Mouse (Mus musculus) lung, postnatal 10 days (tissue): ENCODE data around the gene Pnpla6.
A peak's percentile ranks its signal among the peaks of the same experiment; 100 is the strongest.

Experiments
- DNase-seq: peaks from one replicate; pipeline ENCODE4 v3.0.0; 2021

The Pnpla6 gene

DNA sequence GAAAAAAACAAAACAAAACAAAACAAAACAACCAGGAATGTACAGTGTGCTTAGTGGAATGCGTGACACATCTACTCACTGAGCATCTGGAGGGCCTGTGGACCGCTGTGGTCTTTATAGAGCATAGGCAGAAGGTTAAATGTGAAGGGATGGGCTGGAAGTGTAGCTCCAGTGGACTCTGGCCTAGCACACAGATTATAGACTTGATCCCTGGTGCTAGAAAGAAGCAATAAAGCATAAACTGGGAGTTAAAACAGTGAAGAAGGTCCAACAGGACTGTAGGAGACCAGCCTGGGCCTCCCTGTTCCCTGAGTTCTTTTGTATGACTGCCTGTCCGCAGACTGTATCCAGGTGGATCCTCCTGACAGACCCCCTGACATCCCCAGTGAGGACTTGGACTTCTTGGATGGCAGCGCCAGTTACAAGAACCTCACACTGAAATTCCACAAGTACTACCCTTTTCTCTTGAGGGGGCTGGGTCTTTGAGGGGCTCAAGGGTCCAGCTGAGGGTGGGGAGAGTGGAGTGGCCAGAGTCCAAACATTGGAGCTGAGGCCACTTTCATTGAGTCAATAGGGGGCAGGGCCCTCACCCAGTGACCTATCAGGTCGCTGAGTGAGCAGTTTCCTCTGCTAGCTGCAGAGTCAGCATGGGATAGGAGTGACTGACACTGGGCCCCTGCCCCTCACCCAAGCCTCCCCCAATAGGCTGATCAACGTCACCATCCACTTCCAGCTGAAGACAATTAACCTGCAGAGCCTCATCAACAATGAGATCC is 7.0 kb upstream of the Pnpla6 start:
- no peak for DNase-seq

DNA sequence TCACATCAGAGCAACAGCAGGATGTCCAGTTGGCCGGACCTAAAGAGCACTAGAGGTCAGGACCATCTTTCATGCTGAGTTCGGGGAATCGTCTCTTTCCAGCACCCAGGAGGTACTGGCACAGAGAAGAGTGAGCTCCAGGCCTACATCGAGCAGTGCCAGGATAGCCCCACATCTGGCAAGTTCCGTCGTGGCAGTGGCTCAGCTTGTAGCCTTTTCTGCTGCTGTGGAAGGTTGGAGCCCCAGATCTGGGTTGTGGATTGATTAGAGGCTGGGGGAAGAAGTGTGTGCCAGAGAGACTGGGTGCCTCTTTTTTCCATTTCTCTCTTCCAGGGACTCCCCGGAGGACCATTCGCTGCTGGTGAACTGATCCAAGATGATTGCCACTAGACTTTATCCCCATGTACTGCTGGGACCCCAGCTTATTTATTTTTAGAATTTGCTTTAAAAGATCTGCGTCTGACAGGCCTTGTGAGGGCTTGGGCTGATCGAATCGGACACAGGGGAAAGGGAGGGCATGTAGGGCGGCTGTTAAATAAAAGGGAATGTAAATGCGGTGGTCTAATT is 420 bp upstream of the Pnpla6 start:
- DNase-seq, result no peak

DNA sequence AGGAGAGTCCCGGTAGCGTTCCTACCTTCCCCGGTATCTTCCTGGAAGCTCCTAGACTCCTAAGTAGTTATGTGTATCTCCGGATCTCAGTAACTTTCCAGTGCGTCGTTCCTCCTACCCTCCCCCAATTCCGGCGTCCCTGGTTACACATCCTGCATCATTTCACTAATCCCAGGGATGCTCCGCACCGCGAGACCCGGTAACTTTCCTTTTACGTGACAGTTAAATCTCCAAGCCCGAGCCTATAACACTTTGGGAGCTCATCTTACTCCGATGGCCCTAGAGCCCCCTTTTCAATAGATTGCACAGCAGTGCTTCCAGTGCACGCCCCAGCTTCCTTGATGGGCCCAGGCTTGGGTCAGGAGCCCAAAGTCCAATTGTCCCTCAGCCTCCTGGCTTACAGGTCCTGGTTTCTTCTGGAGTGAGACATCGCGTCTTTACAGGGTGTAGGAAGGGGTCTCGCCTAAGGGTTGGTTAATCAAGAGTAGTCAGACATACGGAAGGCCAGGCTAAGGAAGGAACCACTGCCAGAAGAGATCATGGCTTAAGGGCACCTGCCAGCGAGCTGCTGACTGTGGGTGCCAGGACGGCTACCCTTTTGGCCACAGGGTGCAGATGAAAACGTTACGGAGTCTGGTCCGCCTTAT is 710 bp downstream of the Pnpla6 start:
- DNase-seq, result peak; percentile 73

DNA sequence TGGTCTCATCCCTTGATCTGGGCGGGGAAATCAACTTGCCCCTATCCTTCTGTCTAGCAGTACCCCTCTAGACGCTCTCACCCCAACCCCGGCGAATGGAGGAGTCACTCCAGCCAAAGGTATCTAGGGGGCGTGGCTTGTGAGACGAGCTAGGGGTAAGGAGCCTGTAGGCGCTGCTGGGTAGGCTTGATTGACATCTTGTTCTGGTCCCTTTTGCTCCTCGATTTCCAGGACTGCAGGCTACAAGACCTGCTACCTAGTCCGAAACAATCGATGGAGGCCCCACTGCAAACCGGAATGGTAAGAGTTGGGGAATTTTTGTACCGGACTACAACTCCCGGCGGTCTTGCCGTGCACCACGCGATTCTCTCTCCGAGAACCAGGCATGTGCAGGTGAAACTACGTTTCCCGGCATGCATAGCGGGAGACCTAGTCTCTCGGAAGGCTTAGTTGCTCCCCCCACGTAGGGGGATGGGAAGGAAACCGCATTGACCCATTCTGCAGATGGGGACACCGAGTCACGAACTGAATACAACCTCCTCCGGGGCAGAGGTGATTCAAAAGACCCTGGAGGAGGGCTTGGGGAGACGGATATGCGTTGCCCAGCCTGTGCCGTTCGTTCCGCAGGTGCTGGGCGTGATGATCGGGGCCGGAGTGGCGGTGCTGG is 1.4 kb downstream of the Pnpla6 start:
- DNase-seq, result peak; percentile 96

DNA sequence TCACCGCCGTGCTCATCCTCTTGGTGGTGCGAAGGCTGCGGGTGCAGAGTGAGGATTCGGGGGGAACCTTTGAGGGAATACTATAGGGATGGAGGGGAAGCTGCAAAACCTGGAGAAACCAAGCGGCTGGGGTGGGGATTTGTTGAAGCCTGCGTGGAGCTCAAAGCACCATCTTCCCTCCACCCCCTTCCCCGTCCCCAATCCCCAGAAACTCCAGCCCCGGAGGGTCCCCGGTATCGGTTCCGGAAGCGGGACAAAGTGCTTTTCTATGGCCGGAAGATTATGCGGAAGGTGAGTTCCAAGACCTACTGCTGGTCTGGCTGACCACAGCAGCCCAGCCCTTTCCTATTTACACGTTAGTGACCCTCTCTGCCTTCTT is 1.9 kb downstream of the Pnpla6 start:
- peak; percentile 58 for DNase-seq

DNA sequence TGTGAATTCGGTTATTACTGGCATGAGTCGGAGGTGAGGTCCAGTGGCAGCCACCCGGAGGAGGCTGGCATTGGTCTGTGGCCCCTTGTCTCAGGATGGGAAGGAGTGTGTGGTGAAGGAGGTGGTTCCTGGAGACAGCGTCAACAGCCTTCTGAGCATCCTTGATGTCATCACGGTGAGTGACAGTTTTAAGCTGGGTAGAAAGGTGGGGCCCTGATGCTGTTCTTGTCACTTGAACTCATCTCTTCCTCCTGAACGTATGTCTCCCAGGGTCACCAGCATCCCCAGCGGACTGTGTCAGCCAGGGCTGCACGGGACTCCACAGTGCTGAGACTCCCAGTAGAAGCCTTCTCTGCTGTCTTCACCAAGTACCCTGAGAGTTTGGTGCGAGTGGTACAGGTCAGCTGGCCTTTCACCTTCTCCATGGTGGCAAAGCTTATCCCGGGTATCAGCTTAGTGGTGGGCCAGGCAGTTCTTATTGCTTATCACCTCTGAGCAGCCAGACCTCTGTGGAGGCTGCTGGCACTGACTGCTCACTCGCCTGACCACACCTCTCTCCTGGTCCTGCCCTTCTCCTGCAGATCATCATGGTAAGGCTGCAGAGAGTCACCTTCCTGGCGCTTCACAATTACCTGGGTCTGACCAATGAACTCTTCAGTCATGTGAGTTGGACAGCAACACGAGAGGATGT is 7.0 kb downstream of the Pnpla6 start:
- no peak for DNase-seq

DNA sequence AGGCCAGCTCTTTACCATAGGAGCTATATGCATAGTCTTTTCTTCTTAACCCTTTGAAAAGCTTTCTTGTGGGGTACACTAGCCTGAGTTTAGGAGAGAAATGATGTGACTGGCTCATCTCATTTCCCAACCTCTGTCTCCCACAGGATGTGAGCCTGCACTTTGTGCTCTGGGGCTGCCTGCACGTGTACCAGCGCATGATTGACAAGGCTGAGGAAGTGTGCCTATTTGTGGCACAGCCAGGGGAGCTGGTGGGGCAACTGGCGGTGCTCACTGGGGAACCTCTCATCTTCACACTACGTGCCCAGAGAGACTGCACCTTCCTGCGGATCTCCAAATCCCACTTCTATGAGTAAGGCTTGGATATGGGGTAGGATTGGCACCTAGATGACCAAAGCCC is 15.6 kb downstream of the Pnpla6 start:
- no peak for DNase-seq

DNA sequence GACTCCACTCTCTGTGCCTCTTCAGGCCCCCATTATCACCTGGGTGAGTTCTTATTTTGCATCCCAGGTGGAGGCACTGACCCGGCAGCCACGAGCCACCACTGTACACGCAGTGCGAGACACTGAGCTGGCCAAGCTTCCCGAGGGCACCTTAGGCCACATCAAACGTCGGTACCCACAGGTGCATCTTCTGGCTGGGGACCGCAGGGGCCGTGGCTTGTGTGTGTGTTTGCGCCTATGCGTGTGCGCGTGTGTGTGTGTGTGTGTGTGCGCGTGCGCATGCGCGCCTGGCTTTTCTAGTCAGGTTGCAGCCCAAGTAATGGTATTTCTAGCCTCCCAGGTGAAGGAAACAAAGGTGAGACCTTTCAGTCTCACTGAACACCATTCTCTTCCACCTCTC is 16.8 kb downstream of the Pnpla6 start:
- DNase-seq, result no peak

DNA sequence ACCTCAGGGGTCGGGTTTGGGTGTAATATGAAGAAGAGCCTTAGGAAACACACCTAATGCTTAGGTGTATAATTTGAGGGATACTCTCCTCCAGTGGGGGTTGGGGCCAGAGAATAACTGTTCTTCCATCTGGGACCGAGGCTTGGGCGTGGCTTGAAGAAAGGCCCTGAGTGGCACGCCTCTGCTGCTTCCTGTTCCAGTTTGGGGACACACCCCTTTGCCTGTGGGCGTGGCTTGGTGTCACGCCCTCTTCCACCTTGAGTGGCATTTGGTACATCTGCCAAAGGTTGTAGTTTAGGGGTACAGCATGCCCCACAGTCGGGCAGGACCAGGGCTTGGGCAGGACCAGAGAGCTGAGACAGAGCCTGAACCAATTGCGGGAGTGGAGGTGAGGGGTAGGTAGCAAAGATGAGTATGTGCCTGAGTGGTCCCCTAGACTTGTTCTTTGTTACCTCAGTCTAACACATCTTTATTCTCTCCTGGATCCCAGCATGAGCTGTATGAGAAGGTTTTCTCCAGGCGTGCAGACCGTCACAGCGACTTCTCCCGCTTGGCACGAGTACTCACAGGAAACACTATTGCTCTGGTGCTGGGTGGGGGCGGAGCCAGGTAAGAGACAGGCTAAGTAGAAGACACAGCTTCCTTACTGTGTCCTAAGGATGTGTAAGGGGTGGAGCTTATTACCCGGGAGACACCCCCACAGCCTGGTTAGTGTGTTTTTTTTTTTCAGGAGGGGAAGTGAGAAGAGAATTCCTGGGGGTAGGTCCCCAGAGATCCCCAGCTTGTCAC is 21.1 kb downstream of the Pnpla6 start:
- DNase-seq, result peak; percentile 41

DNA sequence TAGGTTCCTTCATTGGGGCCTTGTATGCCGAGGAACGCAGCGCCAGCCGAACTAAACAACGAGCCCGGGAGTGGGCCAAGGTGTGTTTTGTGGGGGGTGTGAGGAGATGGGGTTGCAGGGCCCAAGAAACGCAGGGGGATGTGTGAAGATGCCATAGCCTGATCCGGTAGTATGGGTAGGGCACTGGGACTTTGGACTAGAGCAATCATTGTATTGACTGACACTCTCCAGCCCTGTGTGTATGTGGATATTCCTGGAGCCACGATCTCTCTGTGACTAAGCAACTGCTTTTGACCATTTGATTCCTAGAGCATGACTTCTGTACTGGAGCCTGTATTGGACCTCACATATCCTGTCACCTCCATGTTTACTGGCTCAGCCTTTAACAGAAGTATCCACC is 21.8 kb downstream of the Pnpla6 start:
- DNase-seq, result no peak

DNA sequence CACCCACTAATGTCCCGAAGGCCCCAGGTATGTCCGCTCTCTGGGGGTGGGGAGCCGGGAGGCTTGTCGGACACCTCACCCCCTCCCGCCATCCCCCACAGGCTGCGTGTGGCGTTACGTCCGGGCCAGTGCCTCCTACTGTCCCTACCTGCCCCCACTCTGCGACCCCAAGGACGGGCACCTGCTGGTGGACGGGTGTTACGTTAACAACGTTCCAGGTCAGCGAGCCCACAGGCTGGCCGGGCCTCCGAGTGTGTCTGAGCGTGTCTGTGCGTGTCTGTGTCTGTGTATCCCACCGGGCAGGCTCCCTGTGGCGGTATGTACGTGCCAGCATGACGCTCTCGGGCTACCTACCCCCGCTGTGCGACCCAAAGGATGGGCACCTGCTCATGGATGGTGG is 22.5 kb downstream of the Pnpla6 start:
- DNase-seq, result no peak

DNA sequence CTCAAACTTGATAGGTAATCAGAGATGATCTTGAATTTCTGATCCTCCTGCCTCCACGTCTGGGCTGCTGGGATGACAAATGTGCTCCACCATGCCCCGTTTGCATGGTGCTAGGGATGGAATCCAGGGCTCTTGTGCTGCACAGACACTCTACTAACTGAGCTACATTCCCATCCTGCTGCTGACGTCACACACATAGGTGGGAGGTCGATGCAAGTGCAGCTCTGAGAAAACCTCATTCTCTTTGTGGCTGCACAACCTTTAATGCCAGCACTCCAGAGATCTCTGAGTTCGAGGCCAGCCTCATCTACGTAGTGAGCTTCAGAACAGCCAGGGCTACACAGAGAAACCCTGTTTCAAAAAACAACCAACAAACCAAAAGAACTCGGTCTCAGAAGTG is 24.0 kb downstream of the Pnpla6 start:
- DNase-seq, result no peak

DNA sequence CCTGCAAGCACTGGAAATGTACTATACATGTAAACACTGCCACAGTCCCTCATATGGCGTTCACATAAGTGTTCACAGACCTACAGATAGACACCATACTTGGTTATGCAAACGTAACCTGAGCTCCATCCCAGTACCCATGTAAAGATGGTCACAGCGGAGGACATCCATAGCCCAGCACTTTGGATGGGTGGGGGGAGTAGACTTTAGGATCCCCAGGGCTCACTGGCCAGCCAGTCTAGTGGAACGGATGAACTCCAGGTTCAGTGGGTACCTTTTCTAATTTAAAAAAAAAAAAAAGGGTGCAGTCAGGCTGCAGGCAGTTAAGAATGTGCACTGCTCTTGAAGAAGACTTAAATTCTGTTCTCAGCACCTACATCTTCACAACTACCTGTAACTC is 24.9 kb downstream of the Pnpla6 start:
- no peak for DNase-seq

DNA sequence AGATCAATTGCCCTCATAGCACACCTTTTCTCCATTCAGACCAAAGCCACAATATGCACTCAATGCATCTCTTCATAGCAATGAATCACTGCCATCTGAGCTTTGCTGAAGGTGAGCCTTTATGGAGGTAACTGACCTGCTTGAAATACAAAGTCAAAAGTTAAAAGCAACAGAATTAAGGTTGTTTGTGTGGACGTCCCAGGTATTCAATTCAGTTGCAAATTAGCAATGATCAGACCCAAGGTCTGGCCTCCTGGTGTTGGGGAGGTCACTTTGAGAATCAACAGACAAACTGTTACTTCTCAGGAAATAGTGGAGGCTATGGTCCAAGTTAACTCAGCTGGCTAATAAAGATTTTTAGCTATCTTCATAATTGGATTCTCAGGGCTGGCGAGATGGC is 31.3 kb downstream of the Pnpla6 start:
- DNase-seq, result no peak

DNA sequence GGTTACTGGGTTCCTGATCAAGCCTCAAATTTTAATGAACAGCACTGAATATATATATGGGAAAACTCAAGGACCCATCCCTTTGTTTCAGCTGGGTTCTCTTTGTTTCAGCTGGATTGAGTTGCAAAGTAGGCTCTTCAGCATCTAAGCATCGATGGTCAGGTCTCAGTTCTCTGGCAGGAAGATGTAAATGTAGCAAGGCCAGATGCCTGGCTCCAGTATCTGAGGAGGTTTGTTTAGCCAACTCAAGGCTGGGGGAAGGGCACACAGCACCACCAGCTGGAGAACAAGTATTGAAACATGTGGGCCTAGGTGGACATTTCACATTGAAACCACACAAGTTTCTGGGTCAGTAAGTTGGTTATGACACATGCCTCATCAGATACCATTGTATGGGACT is 37.1 kb downstream of the Pnpla6 start:
- DNase-seq, result no peak

DNA sequence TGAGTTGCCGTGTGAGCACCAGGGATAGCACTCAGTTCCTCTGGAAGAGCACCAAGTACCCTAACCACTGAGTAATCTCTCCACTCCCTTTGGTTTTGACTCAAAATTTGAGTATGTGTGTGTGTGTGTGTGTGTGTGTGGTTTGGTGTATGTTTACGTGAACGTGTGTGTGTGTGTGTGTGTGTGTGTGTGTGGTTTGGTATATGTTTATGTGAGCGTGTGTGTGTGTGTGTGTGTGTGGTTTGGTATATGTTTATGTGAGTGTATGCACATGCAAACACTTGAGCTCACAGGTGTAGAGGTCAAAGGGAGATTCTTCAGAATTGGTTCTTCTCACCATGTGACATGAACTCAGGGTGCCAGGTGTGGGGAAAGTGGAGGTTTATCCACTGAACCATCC is 40.9 kb downstream of the Pnpla6 start:
- DNase-seq, result no peak

DNA sequence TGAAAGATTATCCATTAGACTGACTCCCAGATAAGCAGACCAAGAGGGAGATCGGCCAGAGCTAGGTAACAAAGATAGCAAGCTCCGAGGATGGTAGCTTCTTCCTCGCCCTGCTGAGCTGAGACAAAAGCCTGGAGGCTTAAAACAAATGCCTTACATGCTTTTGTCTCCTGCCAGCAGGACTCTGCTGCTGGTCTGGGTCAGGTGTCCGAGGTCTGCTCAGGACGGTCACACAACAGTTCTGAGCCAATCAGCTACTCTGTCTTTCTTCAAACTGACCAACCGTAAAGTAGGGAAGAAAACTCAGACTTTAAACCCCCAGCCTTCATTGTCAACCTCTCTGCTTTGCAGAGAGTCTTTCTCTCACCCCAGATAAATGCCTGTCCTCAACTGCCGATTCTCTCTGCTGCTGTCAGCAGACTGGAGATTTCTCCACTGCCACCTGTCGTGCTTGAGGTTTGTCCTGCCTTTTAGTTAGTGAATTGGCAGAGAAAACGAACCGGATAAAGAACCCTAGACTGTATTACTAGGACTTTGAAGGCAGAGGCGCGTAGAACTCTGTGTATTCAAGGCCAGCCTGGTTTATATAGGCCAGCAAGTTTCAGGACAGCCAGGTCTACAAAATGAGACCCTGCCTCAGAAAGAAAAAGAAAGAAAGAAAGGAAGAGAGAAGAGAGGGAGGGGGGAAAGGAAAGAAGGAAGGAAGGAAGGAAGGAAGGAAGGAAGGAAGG is 52.6 kb downstream of the Pnpla6 start, which contains the start of gene C330021F23Rik:
Gene C330021F23Rik, plus strand, starts transcription at position 350 of the 731 bp plus-strand sequence.
- no peak for DNase-seq

DNA sequence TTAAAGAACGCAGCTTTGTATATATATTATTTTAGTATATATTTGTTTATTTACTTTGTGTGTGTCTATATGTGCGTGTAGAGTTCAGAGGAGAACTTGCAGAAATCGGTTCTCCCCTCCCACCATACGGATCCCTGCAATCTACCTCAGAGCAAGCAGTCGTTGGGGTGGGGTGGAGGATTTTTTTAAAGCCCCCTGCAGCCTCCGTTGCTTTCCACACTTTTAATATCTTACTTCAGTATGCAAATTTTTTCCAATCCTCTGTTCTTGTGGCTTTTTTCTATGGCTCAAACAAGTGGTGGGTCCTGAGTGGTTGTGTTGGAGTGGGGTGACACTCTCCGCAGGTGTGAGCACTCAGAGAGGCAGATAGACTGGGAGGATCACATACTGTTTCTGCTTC is 53.2 kb downstream of the Pnpla6 start:
- DNase-seq, result no peak

DNA sequence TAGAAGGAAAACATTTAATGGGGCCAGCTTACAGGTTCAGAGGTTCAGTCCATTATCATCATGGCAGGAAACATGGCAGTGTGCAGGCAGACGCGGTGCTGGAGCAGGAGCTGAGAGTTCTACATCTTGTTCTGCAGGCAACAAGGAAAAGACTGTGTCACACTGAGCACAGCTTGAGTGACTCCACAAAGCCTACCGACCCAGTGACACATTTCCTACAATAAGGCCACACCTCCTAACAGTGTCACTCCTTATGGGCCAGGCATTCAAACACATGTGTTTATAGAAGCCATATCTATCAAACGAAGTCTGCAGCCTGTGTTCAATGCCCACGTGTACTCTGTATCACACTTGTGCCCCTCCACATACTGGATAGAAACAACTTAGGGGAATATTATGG is 54.6 kb downstream of the Pnpla6 start:
- DNase-seq, result no peak

DNA sequence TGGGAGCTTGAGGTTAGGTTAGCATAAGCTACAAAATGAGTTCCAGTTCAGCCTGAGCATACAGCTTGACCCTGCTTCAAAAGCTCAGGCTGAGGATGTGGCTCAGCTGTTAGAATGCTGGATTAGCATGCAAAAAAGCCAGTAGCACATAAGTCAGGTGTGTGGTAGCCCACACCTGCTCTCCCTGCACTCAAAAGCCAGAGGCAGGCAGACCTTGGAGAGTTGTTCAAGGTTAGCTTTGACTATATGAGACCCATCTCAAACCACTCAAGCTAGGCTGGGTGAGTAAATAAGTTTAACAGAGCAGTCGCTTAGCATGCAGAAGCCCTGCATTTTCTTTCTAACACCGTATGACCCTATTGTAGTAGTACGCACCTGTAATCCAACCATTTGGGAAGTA is 59.4 kb downstream of the Pnpla6 start:
- DNase-seq, result no peak

DNA sequence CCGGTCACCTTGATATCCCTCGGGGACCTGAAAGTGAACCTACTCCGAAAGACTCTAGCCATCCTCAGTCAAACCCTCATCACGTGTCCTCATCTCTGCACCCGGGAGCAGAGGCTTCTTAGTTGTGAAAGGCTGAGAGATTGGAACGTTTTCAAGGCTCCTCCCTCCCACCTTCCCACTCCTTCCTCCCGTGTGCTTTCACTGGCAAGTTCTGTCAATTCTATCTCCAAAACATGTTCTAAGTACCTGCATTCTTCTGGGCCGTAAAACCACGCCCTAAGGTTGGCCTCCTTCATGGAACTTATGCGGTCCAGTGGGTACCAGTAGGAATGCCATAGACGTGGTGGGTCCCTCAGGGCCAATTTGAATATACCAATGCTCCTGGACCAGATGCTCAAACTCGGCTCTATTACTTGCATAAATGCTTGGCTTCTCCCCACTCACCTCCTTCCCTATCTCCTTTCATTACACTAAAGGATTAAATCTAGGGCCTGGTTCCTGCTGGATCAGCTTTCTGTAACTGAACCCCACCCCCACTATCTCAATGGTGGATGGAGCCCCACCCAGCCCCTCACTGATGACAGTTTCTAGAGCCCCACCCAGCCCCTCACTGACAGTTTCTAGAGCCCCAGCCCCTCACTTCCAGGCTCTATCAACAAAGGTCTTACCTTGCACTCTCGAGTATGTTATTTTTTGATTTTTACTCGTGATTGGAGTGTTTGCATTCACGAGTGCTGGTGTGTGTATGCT is 61.2 kb downstream of the Pnpla6 start:
- no peak for DNase-seq
